ENCODE assay signal across 9 mouse cellular contexts in genomic region chr5:74304767-74305166, GRCm38 (mm10).
DNase-seq lines count a peak whose midpoint lies in the region; ATAC-seq lines count a peak whose summit lies in the region.
"Had no signal": no experiment of that assay in that cellular context is flagged by ENCODE, and none has a peak within 500 bp of the region (broad histone marks: within the 10 kb centered on the region; RNA-seq: fewer than 3 reads in every experiment).

No protein-coding gene starts in this region.

- WGBS in limb, embryonic 12.5 days: 60% methylated on average over 4 of the region's 4 CpGs
- WGBS in stomach, embryonic 15.5 days: 44% methylated on average over 4 of the region's 4 CpGs

- no peaks in the 10 kb centered on the region for H3K36me3 ChIP-seq in limb, embryonic 12.5 days
- H3K36me3 ChIP-seq in stomach, embryonic 15.5 days: no peaks in the 10 kb centered on the region

- H3K27ac ChIP-seq in limb, embryonic 12.5 days: peak overlapping the region; percentile 74
- H3K27ac ChIP-seq in stomach, embryonic 15.5 days: peak overlapping the region; percentile 64

- no peaks in the 10 kb centered on the region for H3K9me3 ChIP-seq in limb, embryonic 12.5 days
- H3K9me3 ChIP-seq in stomach, embryonic 15.5 days: no peaks in the 10 kb centered on the region

- intact Hi-C loops in left cerebral cortex, postnatal 4 days (cut with DNase I): no loop called here
- intact Hi-C loops in left cerebral cortex, postnatal 10 days (cut with DNase I): loop anchor here (10.0 kb wide), 1 partner anchor 640 kb away; no protein-coding TSS in a partner anchor

- H3K9ac ChIP-seq in limb, embryonic 12.5 days (replicated peaks): no peak overlapping the region
- H3K9ac ChIP-seq in stomach, embryonic 15.5 days: no peak overlapping the region

- no peak overlapping the region for H3K4me2 ChIP-seq in limb, embryonic 12.5 days
- no peak overlapping the region for H3K4me2 ChIP-seq in stomach, embryonic 15.5 days
- H3K4me2 ChIP-seq: liver, embryonic 11.5 days had no signal

- ATAC-seq in limb, embryonic 12.5 days (ENCODE audit: insufficient number of reproducible peaks, insufficient read depth, low FRiP score, low TSS enrichment, low read depth): no peak
- 0 out of 2 replicates have a peak, but pooled peaks have one; percentile 31 for ATAC-seq in stomach, embryonic 15.5 days (ENCODE audit: insufficient read depth, low FRiP score, low read depth)
- no peak for ATAC-seq in erythroblast, adult 5-6 weeks (replicated peaks; ENCODE audit: low FRiP score, poor library complexity, severe bottlenecking)

- DNase-seq in left cerebral cortex, postnatal 4 days: peak; percentile 37
- DNase-seq in left cerebral cortex, postnatal 10 days (ENCODE audit: extremely low spot score in 1 of 2, low spot score in 2 of 2): no peak
- DNase-seq in gastrocnemius, adult 8-10 months (ENCODE audit: low spot score in 2 of 2): peak; percentile 29 to 62
- DNase-seq in yolk sac, embryonic 10.5 days (ENCODE audit: low spot score): no peak
- DNase-seq in cerebellum, adult 9-11 months: no peak

- no peak overlapping the region for H3K4me3 ChIP-seq in limb, embryonic 12.5 days (replicated peaks)
- no peak overlapping the region for H3K4me3 ChIP-seq in stomach, embryonic 15.5 days (replicated peaks)

- H3K4me1 ChIP-seq in limb, embryonic 12.5 days (replicated peaks): peaks cover 54% of the 10 kb centered on the region
- 0 out of 2 replicates have a peak, but pooled peaks cover 2% of the 10 kb centered on the region for H3K4me1 ChIP-seq in stomach, embryonic 15.5 days

- no peaks in the 10 kb centered on the region for H3K27me3 ChIP-seq in limb, embryonic 12.5 days
- no peaks in the 10 kb centered on the region for H3K27me3 ChIP-seq in stomach, embryonic 15.5 days (replicated peaks)

Comparison
In these comparisons a context has a peak if more than half of its experiments do, and no peak if none do; other contexts are left out.
1. DNase-seq: peak in left cerebral cortex, postnatal 4 days (single experiment) and gastrocnemius, adult 8-10 months (2 of 2); none in left cerebral cortex, postnatal 10 days (0 of 2), yolk sac, embryonic 10.5 days (single experiment) and cerebellum, adult 9-11 months (single experiment).